Mouse (Mus musculus) bone marrow, adult 2 months (tissue): ENCODE measurements around the gene Pradc1.

ENCODE experiments used
- CTCF ChIP-seq: fragments of 200-500 bp; IDR thresholded peaks from 2 replicates; pipeline ENCODE4 v1.5.1; 2011; ENCODE audit warnings: low read length, control low read depth; ENCODE audit not compliant: control insufficient read depth, insufficient read depth
- POLR2A ChIP-seq: fragments of 200-500 bp; IDR thresholded peaks from 2 replicates; pipeline ENCODE4 v1.6.1; 2011; ENCODE audit warnings: low read depth, mild to moderate bottlenecking, control low read depth, low read length, borderline replicate concordance; ENCODE audit not compliant: control insufficient read depth

GRCm38 (mm10) chr6:85403039-85403438, 48.7 kb downstream of the Pradc1 start:
- TF ChIP-seq CTCF (no peak), POLR2A (no peak)
